Mouse (Mus musculus) heart, adult 2 months (tissue): ENCODE data around the gene Gnat3. TPM values are rescaled to one million over a fixed set of nuclear protein-coding genes. Genes with fewer than 3 reads are reported as not detected.

Experiments
- DNase-seq, 2 experiments: peaks; one replicate each; pipeline ENCODE4 v3.0.0; 2021
- H3K27ac ChIP-seq: fragments of 200-600 bp; 2 replicates; pipeline ENCODE4 v1.8.1; 2022
- H3K27me3 ChIP-seq: fragments of 200-500 bp; 2 replicates; pipeline ENCODE4 v1.6.1; 2012; ENCODE audit warnings: mild to moderate bottlenecking, low read length, inconsistent platforms, mixed read lengths; ENCODE audit not compliant: control insufficient read depth, insufficient read depth
- H3K36me3 ChIP-seq: fragments of 200-500 bp; 2 replicates; pipeline ENCODE4 v1.6.1; 2012; ENCODE audit warnings: low read length, inconsistent platforms; ENCODE audit not compliant: control insufficient read depth, insufficient read depth
- H3K4me1 ChIP-seq: fragments of 200-500 bp; 2 replicates; pipeline ENCODE4 v1.6.1; 2011; ENCODE audit warnings: low read length; ENCODE audit not compliant: control insufficient read depth, insufficient read depth
- H3K4me3 ChIP-seq: fragments of 200-600 bp; 2 replicates; pipeline ENCODE4 v1.8.1; 2022
- H3K79me2 ChIP-seq: fragments of 200-500 bp; replicated peaks from 2 replicates; pipeline ENCODE4 v1.6.1; 2012; ENCODE audit warnings: mild to moderate bottlenecking, inconsistent platforms, low read length, moderate library complexity, mixed read lengths; ENCODE audit not compliant: control insufficient read depth, insufficient read depth
- H3K9ac ChIP-seq: fragments of 200-500 bp; 2 replicates; pipeline ENCODE4 v1.6.1; 2012; ENCODE audit warnings: low read depth, mild to moderate bottlenecking, control low read depth, inconsistent platforms, low read length, mixed read lengths
- CTCF ChIP-seq: fragments of 200-600 bp; IDR thresholded peaks from 2 replicates; pipeline ENCODE4 v1.8.1; 2022; ENCODE audit warnings: antibody characterized with exemption, mild to moderate bottlenecking, moderate library complexity
- EP300 ChIP-seq: fragments of 200-500 bp; IDR thresholded peaks from 2 replicates; pipeline ENCODE4 v1.6.1; 2011; ENCODE audit warnings: low read depth, low read length, control low read depth; ENCODE audit not compliant: insufficient read depth
- POLR2A ChIP-seq: fragments of 200-500 bp; IDR thresholded peaks from 2 replicates; pipeline ENCODE4 v1.6.1; 2011; ENCODE audit warnings: mild to moderate bottlenecking, low read depth, low read length, control low read depth; ENCODE audit not compliant: insufficient read depth
- WGBS: fragments of 180-500 bp; shearing (Covaris S2); methylation state at CpG from one replicate; pipeline ENCODE4 v1.1.7; 2018; 5-methylcytosine and 5-hydroxymethylcytosine counted together
- intact Hi-C: fragments of 180-260 bp; cut with DNase I; formaldehyde crosslinking; loops from one replicate; pipeline ENCODE4 v1.15.1; 2025
- polyA plus RNA-seq: library from polyadenylated mRNA; depleted of rRNA; stranded (reverse); fragments of >200 nt; gene quantifications from 2 replicates; pipeline ENCODE4 v1.2.3, GENCODE M21; 2012
- total RNA-seq, 2 experiments: library from RNA; stranded (reverse); gene quantifications; 2 replicates each; pipeline ENCODE4 v1.2.3; 2021

Gene Gnat3
- total and polyA plus RNA-seq, 3 experiments: 0.08 to 0.76 (median 0.70) TPM

- no peak for DNase-seq
- no peak overlapping the region for H3K4me3 ChIP-seq
- 33% methylated on average over 4 of the region's 4 CpGs for WGBS
- H3K9ac ChIP-seq: no peak overlapping the region
- intact Hi-C loops: loop anchor here (5.0 to 10.0 kb wide), 2 partner anchors 119 to 187 kb away; no protein-coding TSS in a partner anchor
- peak overlapping the region; percentile 58 for H3K27ac ChIP-seq
- peaks cover 21% of the 10 kb centered on the region for H3K36me3 ChIP-seq
- no peaks in the 10 kb centered on the region for H3K27me3 ChIP-seq
- no peak for TF ChIP-seq EP300
- peak; percentile 66 for TF ChIP-seq CTCF
- no peaks in the 10 kb centered on the region for H3K79me2 ChIP-seq
- peaks cover 12% of the 10 kb centered on the region for H3K4me1 ChIP-seq
Measured at GRCm38 (mm10) chr5:18001646-18002045, 39.3 kb downstream of the Gnat3 start.

GRCm38 (mm10) chr5:18003675-18004074, 41.3 kb downstream of the Gnat3 start:
- peak overlapping the region; percentile 58 for H3K27ac ChIP-seq
- no peak overlapping the region for H3K9ac ChIP-seq
- no peaks in the 10 kb centered on the region for H3K27me3 ChIP-seq
- peak; percentile 41 to 42 for DNase-seq
- intact Hi-C loops: loop anchor here (5.0 to 10.0 kb wide), 2 partner anchors 121 to 189 kb away; no protein-coding TSS in a partner anchor
- H3K4me1 ChIP-seq: peaks cover 14% of the 10 kb centered on the region
- TF ChIP-seq EP300: no peak
- no peak for TF ChIP-seq CTCF
- TF ChIP-seq POLR2A: no peak
- H3K79me2 ChIP-seq: no peaks in the 10 kb centered on the region
- H3K4me3 ChIP-seq: no peak overlapping the region
- 49% methylated on average over 6 of the region's 6 CpGs for WGBS
- peaks cover 28% of the 10 kb centered on the region for H3K36me3 ChIP-seq

- intact Hi-C loops: loop anchor here (5.0 to 10.0 kb wide), 2 partner anchors 123 to 190 kb away; no protein-coding TSS in a partner anchor
- TF ChIP-seq EP300 (no peak), POLR2A (no peak), CTCF (no peak)
Measured at GRCm38 (mm10) chr5:18004824-18005611, 42.7 kb downstream of the Gnat3 start.

GRCm38 (mm10) chr5:18006157-18006556, 43.8 kb downstream of the Gnat3 start:
- H3K36me3 ChIP-seq: peaks cover 19% of the 10 kb centered on the region
- peaks cover 10% of the 10 kb centered on the region for H3K4me1 ChIP-seq
- intact Hi-C loops: loop anchor here (10.0 kb wide), 1 partner anchor 191 kb away; no protein-coding TSS in a partner anchor
- TF ChIP-seq POLR2A: no peak
- TF ChIP-seq CTCF: peak; percentile 43
- TF ChIP-seq EP300: 0 out of 2 replicates have a peak, but pooled peaks have one; percentile 56
- H3K79me2 ChIP-seq: no peaks in the 10 kb centered on the region
- 68% methylated on average over 2 of the region's 2 CpGs for WGBS
- no peaks in the 10 kb centered on the region for H3K27me3 ChIP-seq
- H3K27ac ChIP-seq: peak overlapping the region; percentile 58
- H3K9ac ChIP-seq: no peak overlapping the region
- H3K4me3 ChIP-seq: no peak overlapping the region
- DNase-seq: peak; percentile 61 to 68

More at GRCm38 (mm10) chr5:18004824-18005611, 42.7 kb downstream of the Gnat3 start:
- Histone ChIP-seq H3K9ac (no peak overlapping the region), H3K36me3 (peaks cover 25% of the 10 kb centered on the region), H3K79me2 (no peaks in the 10 kb centered on the region), H3K27me3 (no peaks in the 10 kb centered on the region), H3K4me3 (no peak overlapping the region), H3K27ac (peak overlapping the region; percentile 58), H3K4me1 (peaks cover 14% of the 10 kb centered on the region)
- DNase-seq: no peak
- 80% methylated on average over 3 of the region's 3 CpGs for WGBS

- Histone ChIP-seq H3K79me2 (no peaks in the 10 kb centered on the region), H3K27ac (peak overlapping the region; percentile 58), H3K4me3 (no peak overlapping the region), H3K27me3 (no peaks in the 10 kb centered on the region), H3K36me3 (peaks cover 19% of the 10 kb centered on the region), H3K4me1 (peaks cover 11% of the 10 kb centered on the region), H3K9ac (no peak overlapping the region)
- DNase-seq: peak in 1 of 2 experiments; percentile 21
- intact Hi-C loops: loop anchor here (10.0 kb wide), 1 partner anchor 192 kb away; no protein-coding TSS in a partner anchor
- no peak for TF ChIP-seq EP300
- TF ChIP-seq CTCF: no peak
- TF ChIP-seq POLR2A: no peak
Measured at GRCm38 (mm10) chr5:18007067-18007466, 44.7 kb downstream of the Gnat3 start.

GRCm38 (mm10) chr5:18010301-18010700, 48.0 kb downstream of the Gnat3 start:
- peaks cover 12% of the 10 kb centered on the region for H3K36me3 ChIP-seq
- no peak overlapping the region for H3K9ac ChIP-seq
- peaks cover 8% of the 10 kb centered on the region for H3K4me1 ChIP-seq
- no peak for DNase-seq
- H3K27me3 ChIP-seq: no peaks in the 10 kb centered on the region
- intact Hi-C loops: no loop called here
- H3K4me3 ChIP-seq: no peak overlapping the region
- TF ChIP-seq CTCF: no peak
- TF ChIP-seq EP300: no peak
- no peak for TF ChIP-seq POLR2A
- 82% methylated on average over 5 of the region's 5 CpGs for WGBS
- no peak overlapping the region for H3K27ac ChIP-seq
- no peaks in the 10 kb centered on the region for H3K79me2 ChIP-seq
